Mouse (Mus musculus) G1E-ER4 (cell line): ENCODE data around the gene 7420426K07Rik. TPM values are rescaled to one million over a fixed set of nuclear protein-coding genes. Genes with fewer than 3 reads are reported as not detected.

Experiments used
- GATA1 ChIP-seq: IDR thresholded peaks from one replicate; pipeline ENCODE4 v1.8.0; 2012; ENCODE audit warnings: low read length, inconsistent platforms
- polyA plus RNA-seq: library from polyadenylated mRNA; stranded (reverse); fragments of >175 nt; gene quantifications from 2 replicates; pipeline ENCODE4 v1.2.3, GENCODE M21; 2012

Gene 7420426K07Rik
- polyA plus RNA-seq = not detected in 2 replicates

- no peak for TF ChIP-seq GATA1
These were observed at the start of gene 7420426K07Rik for GRCm38 (mm10) chr9:98902819-98903218. TSS of gene 7420426K07Rik (plus strand) at chr9:98903119.

GRCm38 (mm10) chr9:98856210-98856609 is 46.7 kb upstream of the 7420426K07Rik start, which contains the start of gene Prr23a2:
TSS of gene Prr23a2 (plus strand) at chr9:98856494.
- TF ChIP-seq GATA1 = no peak

GRCm38 (mm10) chr9:98863463-98863862 is 39.5 kb upstream of the 7420426K07Rik start:
- TF ChIP-seq GATA1 = no peak

- TF ChIP-seq GATA1 = no peak
These were observed 38.3 kb upstream of the 7420426K07Rik start, which contains the start of gene Prr23a3 for GRCm38 (mm10) chr9:98864571-98864970. TSS of gene Prr23a3 (plus strand) at chr9:98864767.

GRCm38 (mm10) chr9:98901486-98901885 is 1.4 kb upstream of the 7420426K07Rik start:
- TF ChIP-seq GATA1 = no peak

GRCm38 (mm10) chr9:98920629-98921523 is 18.0 kb downstream of the 7420426K07Rik start:
- TF ChIP-seq GATA1 = no peak

GRCm38 (mm10) chr9:98923119-98923518 is 20.2 kb downstream of the 7420426K07Rik start:
- no peak for TF ChIP-seq GATA1

GRCm38 (mm10) chr9:98924183-98924582 is 21.3 kb downstream of the 7420426K07Rik start:
- TF ChIP-seq GATA1 = no peak

GRCm38 (mm10) chr9:98929496-98929895 is 26.6 kb downstream of the 7420426K07Rik start:
- TF ChIP-seq GATA1 = no peak

- no peak for TF ChIP-seq GATA1
These were observed 30.0 kb downstream of the 7420426K07Rik start for GRCm38 (mm10) chr9:98932931-98933330.

GRCm38 (mm10) chr9:98935190-98935909 is 32.4 kb downstream of the 7420426K07Rik start:
- no peak for TF ChIP-seq GATA1

- TF ChIP-seq GATA1 = no peak
These were observed 36.4 kb downstream of the 7420426K07Rik start for GRCm38 (mm10) chr9:98939290-98939689.

- TF ChIP-seq GATA1 = no peak
These were observed 49.5 kb downstream of the 7420426K07Rik start for GRCm38 (mm10) chr9:98952171-98953050.

- TF ChIP-seq GATA1 = no peak
These were observed 50.4 kb downstream of the 7420426K07Rik start for GRCm38 (mm10) chr9:98953291-98953690.

GRCm38 (mm10) chr9:98953830-98954229 is 50.9 kb downstream of the 7420426K07Rik start:
- no peak for TF ChIP-seq GATA1

Other genes with a start within 250 kb of the 7420426K07Rik start
- not detected in 2 replicates for gene Prr23a1, start 60.6 kb upstream of the 7420426K07Rik start, polyA plus RNA-seq
- gene Prr23a2, start 46.6 kb upstream of the 7420426K07Rik start, polyA plus RNA-seq = not detected in 2 replicates
- gene Prr23a3, start 38.4 kb upstream of the 7420426K07Rik start, polyA plus RNA-seq = not detected in 2 replicates
- not detected in 2 replicates for gene Foxl2, start 52.2 kb downstream of the 7420426K07Rik start, polyA plus RNA-seq
- gene Faim, start 83.3 kb downstream of the 7420426K07Rik start, polyA plus RNA-seq = 19.9 and 31.0 TPM in 2 replicates
- gene Gm1123, start 132.6 kb downstream of the 7420426K07Rik start, polyA plus RNA-seq = not detected in 2 replicates
- 0.91 and 1.1 TPM in 2 replicates for gene Pik3cb, start 237.5 kb downstream of the 7420426K07Rik start, polyA plus RNA-seq